Mouse (Mus musculus) left cerebral cortex, adult 9 months (tissue): ENCODE measurements around the gene St7.

ENCODE experiments used
- DNase-seq, 2 experiments: peaks; one replicate each; pipeline ENCODE4 v3.0.0; 2022; ENCODE audit warnings: low spot score in 2 of 2

The St7 gene

DNA sequence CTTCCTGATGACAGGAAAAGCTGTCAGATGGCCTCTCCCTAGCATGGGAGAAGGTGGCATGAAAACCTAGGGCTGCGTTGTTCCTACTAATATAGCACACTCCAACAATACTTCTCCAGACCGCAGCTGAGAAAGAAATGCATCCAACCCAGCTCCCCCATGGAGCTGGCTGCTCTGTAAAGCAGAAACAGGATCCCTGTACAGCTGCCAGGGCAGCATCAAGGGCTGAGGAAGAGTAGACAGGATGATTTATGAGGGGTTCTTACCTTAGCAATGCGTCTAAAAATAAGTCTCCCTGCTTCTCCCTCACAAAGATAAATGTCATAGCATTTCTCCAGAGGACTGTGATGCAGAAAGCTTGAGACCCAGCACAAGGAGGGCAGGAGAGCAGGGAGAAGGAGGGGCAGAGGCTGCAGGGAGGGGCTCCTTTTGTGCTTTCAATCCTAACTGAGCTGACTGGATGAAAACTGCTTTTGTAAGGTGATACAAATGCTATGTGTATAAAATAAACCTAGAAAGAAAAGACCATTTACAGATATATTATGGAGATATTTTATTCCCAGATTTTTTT lies 124.2 kb downstream of the St7 start:
- no peak for DNase-seq

DNA sequence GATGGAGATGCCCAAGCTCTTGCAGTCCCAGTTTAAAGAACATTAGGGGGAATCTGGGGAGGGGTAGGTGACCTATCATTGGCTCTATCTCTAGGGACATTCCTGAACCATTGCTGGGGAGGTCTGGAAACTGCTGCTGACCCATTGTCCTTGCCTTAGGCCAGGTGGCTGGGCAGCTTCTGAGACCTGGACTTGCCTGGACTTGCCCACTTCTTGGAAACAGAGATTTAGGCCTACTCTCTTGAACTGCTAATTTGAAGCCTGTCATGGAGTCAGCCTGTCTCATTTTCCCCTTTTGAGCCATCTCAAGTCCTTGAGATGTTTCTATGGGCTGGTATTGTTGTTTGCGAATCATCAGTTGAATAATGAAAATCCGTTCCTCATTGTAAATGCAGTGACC lies 130.9 kb downstream of the St7 start:
- DNase-seq, result no peak

DNA sequence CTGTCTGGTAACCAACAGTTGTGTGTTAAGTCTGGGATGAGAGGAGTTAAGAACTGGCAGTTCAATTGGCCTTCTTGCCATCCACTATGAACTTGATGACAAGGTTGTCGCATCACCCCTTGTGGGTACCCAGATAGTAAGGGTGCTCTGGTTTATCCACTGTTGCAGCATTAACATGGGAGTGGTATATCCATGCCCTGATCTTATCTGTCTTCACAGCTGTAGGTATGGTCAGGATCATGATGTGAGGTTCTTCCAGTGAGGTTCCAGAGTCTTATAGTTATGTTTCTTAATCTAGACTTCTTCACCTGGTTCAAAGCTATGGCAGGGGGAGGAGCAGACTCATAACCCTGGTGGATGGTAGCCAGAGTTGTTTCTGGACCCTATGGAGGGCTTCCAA lies 132.0 kb downstream of the St7 start:
- no peak for DNase-seq

DNA sequence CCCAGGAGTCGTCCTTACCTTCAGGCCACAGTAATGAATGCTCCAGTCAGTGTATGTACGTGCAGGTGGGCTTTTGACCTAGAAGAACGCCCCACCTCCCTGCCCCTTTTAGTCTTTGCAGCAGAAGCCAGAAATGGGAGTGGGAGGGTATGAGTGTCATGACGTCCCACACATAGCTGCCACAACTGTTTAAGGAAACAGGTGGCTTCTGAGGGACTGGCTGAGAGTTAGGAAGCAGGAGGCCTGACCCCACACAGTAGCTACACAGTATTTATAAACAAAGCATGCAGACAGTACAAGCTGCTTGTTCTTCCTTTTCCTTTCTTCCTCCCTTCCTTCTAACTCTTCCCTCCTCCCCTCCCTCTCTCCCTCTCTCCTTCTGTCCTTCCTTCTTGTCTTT lies 135.6 kb downstream of the St7 start:
- no peak for DNase-seq

DNA sequence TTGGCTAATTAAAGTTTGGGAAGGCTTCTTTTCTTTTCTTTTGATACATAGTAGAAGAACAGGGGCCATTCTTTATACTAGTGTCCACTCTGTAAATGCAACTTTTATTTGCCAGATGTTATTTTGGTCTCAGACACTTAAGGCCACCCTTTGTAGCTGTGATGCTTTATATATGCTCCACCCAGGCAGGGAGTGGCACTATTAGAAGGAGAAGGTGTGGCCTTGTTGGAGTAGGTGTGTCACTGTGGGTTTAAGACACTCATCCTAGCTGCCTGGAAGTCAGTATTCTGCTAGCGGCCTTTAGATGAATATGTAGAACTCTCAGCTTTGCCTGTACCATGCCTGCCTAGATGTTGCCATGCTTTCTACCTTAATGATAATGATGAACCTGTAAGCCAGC lies 137.2 kb downstream of the St7 start:
- no peak for DNase-seq

DNA sequence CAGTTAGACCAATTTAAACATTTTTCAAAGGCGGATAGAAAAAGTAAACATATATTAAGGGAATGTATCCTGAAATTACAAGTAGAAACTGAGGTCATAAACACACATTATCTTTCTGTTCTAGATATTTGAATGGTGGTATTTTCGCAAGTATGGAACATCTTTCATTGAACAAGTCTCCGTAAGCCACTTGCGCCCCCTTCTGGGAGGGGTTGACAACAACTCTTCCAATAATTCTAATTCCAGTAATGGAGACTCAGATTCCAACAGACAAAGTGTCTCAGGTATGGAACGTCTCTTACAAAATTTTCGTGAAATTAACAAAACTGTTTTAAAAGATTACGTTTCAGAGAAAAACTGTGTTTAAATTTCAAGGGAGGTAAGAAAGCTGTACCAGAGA lies 141.8 kb downstream of the St7 start:
- DNase-seq, result peak in 1 of 2 experiments; percentile 70

DNA sequence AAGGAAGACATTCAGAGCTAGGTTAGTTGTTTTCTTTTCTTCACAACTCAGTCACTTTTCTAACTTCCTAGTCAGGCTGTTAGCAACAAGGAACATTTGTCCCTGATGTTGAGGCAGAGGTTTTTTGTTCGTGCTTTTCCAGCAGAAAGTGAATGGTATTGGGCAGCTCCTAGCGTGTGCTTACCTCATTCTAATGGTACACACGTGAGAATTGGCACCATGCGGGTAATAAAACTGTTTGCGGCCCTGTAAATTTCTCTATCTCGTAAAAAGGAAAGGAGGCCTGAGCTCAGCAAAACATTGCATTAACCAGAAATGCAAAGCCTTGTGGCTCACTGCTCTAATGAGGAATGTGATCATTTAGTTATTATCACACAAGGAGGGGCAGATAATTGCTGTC lies 143.0 kb downstream of the St7 start:
- DNase-seq, result no peak

DNA sequence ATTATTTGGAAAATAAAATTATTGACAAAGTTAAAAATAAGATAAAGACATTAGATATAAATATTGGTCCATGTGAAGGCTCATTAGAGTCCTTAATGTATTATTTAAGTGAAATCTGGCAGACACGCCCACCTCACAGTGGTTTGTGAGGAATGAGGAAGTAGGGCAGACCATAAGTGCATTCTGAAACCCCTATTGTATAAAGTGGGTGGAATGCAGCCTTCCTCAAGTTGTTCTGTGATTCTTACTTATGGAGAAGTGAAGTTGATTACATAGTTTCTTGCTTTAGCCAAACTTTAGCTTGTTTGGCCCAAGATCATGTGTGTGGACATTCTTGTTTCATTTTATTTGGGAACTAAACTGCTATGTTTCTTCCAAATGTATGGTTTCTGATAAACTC lies 144.9 kb downstream of the St7 start:
- no peak for DNase-seq

DNA sequence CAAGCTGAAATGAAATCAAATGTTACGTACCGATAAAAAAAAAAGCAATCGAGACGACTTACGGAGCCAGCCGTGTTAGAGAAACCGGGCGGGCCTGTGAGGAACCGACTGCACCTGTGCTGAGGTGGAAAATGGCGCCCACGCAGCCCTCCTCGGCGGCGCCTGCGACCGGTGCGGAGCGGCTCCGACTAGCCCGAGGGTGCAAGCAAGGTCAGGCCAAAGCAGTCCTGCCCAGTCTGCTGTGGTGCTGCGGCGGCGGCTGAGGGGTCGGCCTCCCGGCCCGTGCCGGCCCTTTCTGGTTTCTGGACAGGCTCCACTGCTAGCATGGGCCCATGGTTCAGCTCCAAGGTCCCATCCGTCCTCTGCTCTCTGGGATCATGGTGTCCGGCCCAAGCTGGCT lies 147.7 kb downstream of the St7 start:
- DNase-seq, result no peak

DNA sequence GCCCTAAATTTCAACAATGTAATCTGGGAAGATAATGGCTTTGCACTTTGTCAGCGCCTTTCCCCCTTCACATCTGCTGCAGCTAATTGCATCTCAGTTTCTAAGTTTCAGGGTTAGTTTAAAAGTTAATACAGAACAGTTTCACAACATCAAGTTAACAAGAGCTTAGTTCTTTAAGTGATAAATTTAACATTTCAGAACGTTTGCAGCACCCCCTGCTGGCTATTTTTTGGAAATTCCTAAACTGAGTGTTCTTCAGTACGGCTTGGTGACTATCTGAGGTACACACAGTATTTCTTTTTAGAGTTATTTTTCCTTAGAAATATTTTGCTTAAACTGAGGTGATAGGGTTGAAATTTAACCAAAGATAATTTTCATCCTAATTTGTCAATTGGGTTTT lies 150.0 kb downstream of the St7 start:
- DNase-seq, result peak in 1 of 2 experiments; percentile 72

DNA sequence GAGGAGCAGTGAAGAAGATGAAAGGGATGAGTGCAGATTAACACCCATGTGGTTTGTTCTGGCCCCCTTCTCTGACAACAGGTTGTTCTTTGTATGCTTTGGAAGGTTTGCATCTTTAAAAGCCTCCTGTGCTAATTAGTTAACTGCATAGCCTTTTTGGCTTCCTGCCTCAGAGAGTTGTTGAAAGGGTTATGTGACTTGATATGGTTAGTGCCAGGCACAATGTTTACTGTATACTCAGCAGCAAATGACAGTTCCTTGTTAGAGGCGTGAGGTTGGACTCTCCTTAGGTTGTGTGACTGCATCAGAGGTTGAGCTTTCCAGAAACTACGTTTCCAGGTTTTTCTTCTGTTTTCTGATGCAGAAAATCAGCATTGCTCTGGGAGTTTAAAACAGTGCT lies 158.6 kb downstream of the St7 start:
- no peak for DNase-seq

DNA sequence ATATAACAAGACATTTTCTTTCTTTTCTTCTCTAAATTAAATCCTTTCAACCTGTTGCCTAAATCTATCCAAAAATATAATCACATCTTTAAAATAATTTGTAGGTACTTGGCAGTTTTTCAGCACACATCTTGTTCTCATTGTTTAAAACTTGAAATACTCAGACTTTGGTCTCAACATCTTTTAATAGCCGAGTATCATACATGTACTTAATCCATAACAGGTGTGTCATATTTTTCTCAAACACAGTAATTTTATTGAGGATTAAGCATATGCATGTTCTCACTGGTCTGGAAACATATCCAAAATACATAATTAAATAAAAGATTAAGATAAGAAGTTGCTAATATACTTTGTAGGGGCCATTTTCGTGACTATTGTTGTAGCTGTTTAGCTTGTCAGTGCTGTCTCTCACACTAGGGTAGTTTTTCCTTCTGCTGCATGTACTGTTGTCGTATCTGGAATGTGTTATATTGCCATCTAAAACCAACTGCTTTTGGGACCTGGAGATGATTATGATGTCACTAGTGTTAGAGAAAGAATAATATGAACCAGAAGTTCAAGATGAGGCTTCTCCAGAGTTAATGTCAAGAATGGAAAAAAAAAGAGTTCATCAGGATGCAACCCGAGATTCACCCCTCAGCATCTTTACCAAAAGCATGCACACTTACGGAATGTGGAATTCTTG lies 161.0 kb downstream of the St7 start:
- DNase-seq, result no peak

DNA sequence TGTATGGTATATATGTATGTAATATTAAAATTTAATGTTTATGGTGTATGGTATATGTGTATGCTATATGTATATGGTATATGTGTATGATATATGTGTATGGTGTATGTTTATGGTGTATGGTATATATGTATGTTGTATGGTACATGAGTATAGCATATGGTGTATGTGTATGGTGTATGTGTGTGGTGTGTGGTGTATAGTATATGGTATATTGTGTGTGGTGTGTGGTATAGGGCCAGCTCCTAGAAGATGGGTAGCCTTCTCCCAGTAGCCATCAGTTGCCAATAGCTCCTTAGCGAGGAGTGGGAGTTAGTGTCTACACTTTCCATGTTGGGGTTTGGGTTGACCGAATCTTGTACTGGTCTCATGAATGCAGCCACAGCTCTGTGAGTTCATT lies 162.9 kb downstream of the St7 start:
- no peak for DNase-seq

DNA sequence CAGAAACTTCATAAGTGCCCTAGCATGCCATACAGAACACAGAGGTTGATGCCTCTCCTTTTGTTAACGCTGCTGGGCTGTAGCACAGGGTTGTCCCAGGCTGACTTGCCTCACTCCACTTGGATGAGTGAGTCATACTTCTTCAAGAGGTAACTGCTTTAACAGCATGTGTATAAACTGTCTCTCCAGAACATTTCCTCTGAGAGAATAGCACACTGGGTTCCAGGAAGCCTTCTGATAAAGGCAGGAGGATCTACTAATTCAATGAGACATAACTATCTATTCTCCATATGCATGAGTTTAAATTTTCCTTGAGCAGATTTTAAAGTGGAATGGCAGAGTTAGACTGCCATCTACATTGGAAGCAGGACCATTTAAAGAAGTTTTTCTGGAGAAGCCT lies 166.8 kb downstream of the St7 start:
- DNase-seq, result no peak

DNA sequence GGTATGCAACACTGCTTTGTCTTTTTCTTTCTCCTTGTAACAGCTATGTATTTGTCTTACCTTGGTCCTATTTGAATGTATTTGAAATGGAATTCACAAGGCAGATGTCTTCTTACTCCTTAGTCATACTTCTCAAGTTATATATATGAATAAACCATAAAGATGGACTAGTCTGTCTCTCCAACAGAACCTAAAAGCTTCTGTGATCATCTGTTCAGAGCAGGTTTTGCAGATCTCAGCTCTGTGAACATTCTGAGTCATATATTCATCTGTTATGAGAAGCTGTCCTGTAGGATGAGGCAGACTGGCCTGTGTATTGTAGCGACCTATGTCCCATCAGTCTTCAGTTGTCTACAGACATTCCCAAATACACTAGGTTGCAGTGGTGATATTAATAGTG lies 167.7 kb downstream of the St7 start:
- peak in 1 of 2 experiments; percentile 40 for DNase-seq

DNA sequence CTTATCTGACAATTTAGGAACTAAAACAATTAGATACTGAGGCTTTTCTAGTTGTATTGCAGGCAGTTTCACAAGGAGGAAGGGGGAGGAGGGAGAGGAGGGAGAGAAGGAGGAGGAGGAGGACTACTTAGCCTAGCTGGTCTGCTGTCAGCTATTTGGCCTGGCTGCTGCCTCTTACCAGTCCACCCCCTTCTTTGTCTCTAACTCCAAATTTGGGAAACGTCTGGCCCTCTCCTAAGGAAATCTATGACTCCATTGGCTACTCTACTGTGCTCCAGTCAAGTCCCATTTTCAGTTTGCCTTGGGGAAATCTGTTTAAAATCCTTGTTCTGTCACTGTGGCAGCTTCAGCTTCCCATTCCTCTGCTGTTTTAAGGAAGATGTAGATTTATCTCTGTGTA lies 175.1 kb downstream of the St7 start:
- DNase-seq, result no peak

DNA sequence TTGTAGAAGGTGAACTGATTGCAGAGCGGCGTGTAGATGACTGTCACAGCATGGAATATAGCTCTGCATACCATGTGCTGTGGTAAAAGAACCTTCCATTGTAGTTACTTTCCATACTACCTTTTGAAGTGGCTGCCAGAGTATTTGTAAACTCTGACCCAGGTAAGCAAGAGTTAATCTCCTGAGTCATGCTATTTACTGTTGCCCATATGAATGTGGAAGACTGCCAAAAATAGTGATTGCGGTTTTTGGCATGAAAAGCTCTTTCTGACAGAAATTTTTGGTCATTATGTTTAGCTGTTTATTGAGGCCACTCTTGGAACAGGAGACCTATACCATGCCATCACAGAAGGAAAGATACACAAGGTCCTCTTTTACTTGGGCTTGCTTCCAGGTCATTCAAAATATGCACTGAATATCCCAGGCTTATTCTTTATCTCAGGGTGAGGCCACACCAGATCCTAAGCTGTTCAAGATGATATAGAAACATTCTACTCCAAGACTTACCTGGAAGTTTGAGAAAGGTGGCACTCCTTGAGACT lies 179.2 kb downstream of the St7 start:
- DNase-seq, result no peak

DNA sequence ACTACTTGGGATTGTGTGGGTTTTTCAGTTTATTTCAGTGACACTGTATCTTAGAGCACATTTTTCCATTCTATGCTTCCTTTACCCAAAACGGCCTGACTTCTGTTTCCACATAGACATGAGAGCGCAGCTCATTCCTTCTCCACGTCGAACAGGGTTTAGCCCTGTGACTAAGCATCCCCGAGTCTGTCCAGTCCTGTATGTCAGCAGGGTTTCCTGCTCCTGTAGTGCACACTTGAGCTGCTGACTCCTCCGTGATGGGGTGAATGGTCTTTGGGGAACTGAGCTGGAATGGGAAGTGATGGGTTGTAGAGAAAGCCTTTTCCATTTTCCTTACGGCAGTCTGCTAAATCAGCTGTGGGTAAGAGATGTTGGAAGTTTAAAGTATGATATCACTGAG lies 182.9 kb downstream of the St7 start:
- DNase-seq, result no peak

DNA sequence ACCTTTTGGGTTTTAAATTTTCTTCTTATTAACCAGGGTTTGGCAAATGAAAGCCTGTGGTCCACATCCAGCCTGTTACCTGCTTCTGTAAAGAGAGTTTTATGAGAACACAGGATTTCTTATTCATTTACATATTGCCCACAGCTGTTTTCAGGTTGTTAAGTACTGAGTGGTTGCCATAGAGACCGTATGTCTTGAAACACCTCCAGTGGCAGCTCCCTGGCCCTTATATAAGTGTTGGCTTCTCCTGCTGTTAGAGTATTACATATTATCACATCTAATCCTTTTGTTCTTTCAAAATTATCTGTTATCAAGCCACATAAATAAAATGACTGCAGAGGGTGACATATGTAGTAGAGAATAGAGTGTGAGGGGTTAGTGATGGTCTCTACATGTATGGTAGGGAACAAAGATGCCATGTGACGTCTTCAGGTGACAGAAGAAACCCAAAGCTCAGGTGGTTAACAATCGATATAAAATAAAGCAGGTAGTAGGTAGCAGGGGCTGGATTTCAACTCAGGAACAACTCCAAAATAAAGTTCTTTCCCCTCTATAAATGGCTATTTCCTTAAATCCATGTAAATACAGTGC lies 183.4 kb downstream of the St7 start:
- peak; percentile 52 to 59 for DNase-seq

DNA sequence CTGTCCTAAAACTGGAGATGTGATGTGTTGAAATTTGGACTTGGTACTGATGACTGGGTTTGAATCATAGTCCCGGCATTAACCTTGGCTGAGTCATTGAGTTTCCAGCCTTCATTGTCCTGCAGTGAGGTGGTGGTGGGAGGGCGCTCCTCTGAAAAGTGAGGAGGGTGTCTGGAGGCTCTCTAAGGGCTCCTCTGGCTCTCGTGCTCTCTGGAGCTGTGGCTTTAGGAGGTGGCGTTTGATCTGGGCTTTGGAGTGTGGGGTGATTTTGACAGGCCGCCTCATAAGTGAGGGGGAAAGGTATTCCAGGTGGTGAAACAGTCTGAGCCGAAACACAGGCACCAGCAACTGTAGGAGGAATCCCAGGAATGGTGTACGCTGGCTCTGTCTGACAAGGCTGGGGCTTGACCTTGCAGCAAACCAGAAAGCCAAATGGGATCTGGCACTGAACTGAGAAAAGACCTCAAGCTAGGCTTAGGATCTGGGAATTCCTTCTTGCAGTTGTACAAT lies 184.0 kb downstream of the St7 start:
- DNase-seq, result no peak

DNA sequence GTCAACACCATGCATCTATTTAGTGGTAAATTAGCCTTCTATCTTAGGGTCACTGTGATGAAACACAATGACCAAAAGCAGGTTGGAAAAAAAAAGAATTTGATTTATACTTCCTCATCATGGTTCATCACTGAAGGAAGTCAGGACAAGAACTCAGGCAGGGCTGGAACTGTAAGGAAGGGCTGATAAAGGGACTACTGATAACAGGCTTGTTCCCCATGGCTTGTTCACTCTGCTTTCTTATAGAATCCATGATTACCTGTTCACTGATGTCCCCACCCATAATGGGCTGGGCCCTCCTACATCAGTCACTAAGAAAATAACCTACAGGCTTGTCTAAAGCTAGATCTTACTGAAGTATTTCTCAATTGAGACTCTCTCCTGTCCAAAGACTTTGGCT lies 190.2 kb downstream of the St7 start:
- no peak for DNase-seq

DNA sequence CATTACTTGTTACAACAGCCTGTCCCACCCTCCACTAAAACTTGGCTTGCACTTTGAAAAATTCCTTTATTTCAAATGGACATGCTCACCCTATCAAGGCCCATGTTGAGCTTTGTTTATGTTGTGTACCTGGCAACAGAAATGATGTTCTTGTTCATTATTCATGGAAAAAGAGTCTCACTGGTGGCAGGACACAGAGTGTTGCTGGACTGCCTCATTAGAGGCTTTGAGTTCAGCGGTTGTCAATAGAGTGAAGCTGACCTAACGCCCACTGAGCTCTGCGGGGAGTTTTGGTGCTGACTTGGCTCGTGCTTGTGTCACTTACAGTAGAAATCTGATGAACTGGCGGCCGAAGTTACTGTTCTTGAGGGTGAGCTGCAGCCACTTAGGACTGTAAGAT lies 195.0 kb downstream of the St7 start:
- no peak for DNase-seq

DNA sequence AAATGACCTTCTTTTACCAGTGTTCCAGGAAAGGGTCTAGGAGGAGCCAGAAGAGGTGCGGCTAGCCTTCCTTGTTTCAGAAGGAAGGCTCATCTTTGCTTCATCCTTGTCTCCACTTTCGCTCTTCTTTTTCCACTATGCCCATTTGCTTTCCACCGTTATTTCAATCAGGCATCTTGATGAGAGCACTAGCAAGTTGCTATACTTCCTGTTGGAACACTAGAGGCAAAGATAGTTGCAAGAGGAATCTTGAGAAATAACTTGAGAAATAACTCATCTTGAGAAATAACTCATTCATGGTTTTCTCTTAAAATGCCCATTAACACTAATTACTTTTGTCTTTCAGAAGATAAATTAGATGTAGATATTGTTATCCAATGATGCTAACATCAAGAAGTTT lies 202.8 kb downstream of the St7 start:
- no peak for DNase-seq
